ENCODE assay signal across 8 mouse cellular contexts in genomic region chr2:156652841-156653240, GRCm38 (mm10). TPM values are rescaled to one million over a fixed set of nuclear protein-coding genes. Genes with fewer than 3 reads are reported as not detected.
DNase-seq lines count a peak whose midpoint lies in the region; ATAC-seq and TF ChIP-seq lines count a peak whose summit lies in the region.

No protein-coding gene starts in this region.

- no peak for TF ChIP-seq EP300 in stomach, postnatal 0 days (optimal IDR thresholded peaks at IDR 0.05)

- no peak overlapping the region for H3K4me2 ChIP-seq in kidney, embryonic 14.5 days (replicated peaks; ENCODE audit: low read depth, low read length)
- no peak overlapping the region for H3K4me2 ChIP-seq in liver, embryonic 11.5 days
- H3K4me2 ChIP-seq in stomach, postnatal 0 days (replicated peaks; ENCODE audit: low read depth) = no peak overlapping the region

- DNase-seq in kidney, adult 18-20 months = peak; percentile 59
- DNase-seq in ZHBTc4 (ENCODE audit: low read depth, low spot score) (peak; percentile 77), MN1 (ENCODE audit: low spot score) (no peak)
- DNase-seq in gastrocnemius, postnatal 14 days = peak; percentile 54
- peak; percentile 66 for DNase-seq in liver, embryonic 11.5 days (ENCODE audit: low spot score)
- DNase-seq in stomach, postnatal 0 days (ENCODE audit: low spot score) = peak; percentile 79

- 12% methylated on average over 8 of the region's 8 CpGs for WGBS in kidney, embryonic 14.5 days
- whole genome bisulfite sequencing in liver, embryonic 11.5 days = 15% methylated on average over 8 of the region's 8 CpGs
- 8% methylated on average over 8 of the region's 8 CpGs for WGBS in stomach, postnatal 0 days

- H3K36me3 ChIP-seq in kidney, embryonic 14.5 days (ENCODE audit: control insufficient read depth, insufficient read depth, low read length) = no peaks in the 10 kb centered on the region
- no peaks in the 10 kb centered on the region for H3K36me3 ChIP-seq in liver, embryonic 11.5 days (ENCODE audit: control insufficient read depth, insufficient read depth, low read length)
- no peaks in the 10 kb centered on the region for H3K36me3 ChIP-seq in stomach, postnatal 0 days (ENCODE audit: control insufficient read depth, insufficient read depth, low read length)

- H3K4me3 ChIP-seq in kidney, embryonic 14.5 days (ENCODE audit: low read length) = no peak overlapping the region
- H3K4me3 ChIP-seq in liver, embryonic 11.5 days (ENCODE audit: low read depth, low read length) = no peak overlapping the region
- no peak overlapping the region for H3K4me3 ChIP-seq in stomach, postnatal 0 days (ENCODE audit: low read depth, low read length)

- no peak for ATAC-seq in kidney, embryonic 14.5 days (ENCODE audit: low FRiP score, low TSS enrichment)
- ATAC-seq in liver, embryonic 11.5 days (replicated peaks; ENCODE audit: low FRiP score) = no peak
- ATAC-seq in stomach, postnatal 0 days (ENCODE audit: low FRiP score, low TSS enrichment) = no peak; the same call in 1 of the 2 replicates
- no peak for ATAC-seq in megakaryocyte, adult 5-6 weeks (ENCODE audit: poor library complexity, severe bottlenecking)

- no peaks in the 10 kb centered on the region for H3K27me3 ChIP-seq in kidney, embryonic 14.5 days (ENCODE audit: control insufficient read depth, insufficient read depth, low read length)
- no peaks in the 10 kb centered on the region; the same call in 1 of the 2 replicates for H3K27me3 ChIP-seq in liver, embryonic 11.5 days (replicated peaks; ENCODE audit: control insufficient read depth, insufficient read depth, low read length)
- no peaks in the 10 kb centered on the region for H3K27me3 ChIP-seq in stomach, postnatal 0 days (ENCODE audit: control insufficient read depth, insufficient read depth, low read length)

- no peak for TF ChIP-seq CTCF in stomach, postnatal 0 days (IDR thresholded peaks at IDR 0.05; ENCODE audit: low read depth)

- H3K4me1 ChIP-seq in kidney, embryonic 14.5 days (ENCODE audit: control insufficient read depth, insufficient read depth, low read length) = no peaks in the 10 kb centered on the region
- no peaks in the 10 kb centered on the region for H3K4me1 ChIP-seq in liver, embryonic 11.5 days (replicated peaks; ENCODE audit: control insufficient read depth, insufficient read depth, low read length)
- no peaks in the 10 kb centered on the region for H3K4me1 ChIP-seq in stomach, postnatal 0 days (replicated peaks; ENCODE audit: control insufficient read depth, insufficient read depth)

- intact Hi-C loops in gastrocnemius, postnatal 14 days (cut with DNase I; ENCODE audit: low total_unique reads) = no loop called here

- no peak overlapping the region for H3K9ac ChIP-seq in kidney, embryonic 14.5 days (ENCODE audit: low read depth, low read length)
- no peak overlapping the region for H3K9ac ChIP-seq in liver, embryonic 11.5 days (ENCODE audit: low read depth, low read length)
- no peak overlapping the region for H3K9ac ChIP-seq in stomach, postnatal 0 days (ENCODE audit: low read length)

- H3K27ac ChIP-seq in kidney, embryonic 14.5 days (ENCODE audit: low read depth, low read length) = no peak overlapping the region
- H3K27ac ChIP-seq in liver, embryonic 11.5 days (ENCODE audit: low read depth, low read length) = no peak overlapping the region
- no peak overlapping the region for H3K27ac ChIP-seq in stomach, postnatal 0 days (replicated peaks)

- H3K9me3 ChIP-seq in kidney, embryonic 14.5 days (ENCODE audit: control insufficient read depth, low read length) = no peaks in the 10 kb centered on the region
- no peaks in the 10 kb centered on the region for H3K9me3 ChIP-seq in liver, embryonic 11.5 days (ENCODE audit: control insufficient read depth, low read length)
- H3K9me3 ChIP-seq in stomach, postnatal 0 days (ENCODE audit: control insufficient read depth, low read length) = no peaks in the 10 kb centered on the region

RNA-seq across cellular contexts. Expression of gene Dlgap4, which starts 39.3 kb away (rescaled TPM):
- polyA plus RNA-seq in kidney, embryonic 14.5 days (2014; fragmentation: Nextera tagmentation; extraction: Ambion mirVana) = 77.7 and 78.6 TPM in 2 replicates
- 10 to 100 TPM; 54.6 to 77.3 TPM for total RNA-seq in gastrocnemius, postnatal 14 days (2021)
- 46.9 and 50.0 TPM in 2 replicates for polyA plus RNA-seq in liver, embryonic 11.5 days (2014; fragmentation: Nextera tagmentation; extraction: Ambion mirVana)
- polyA plus RNA-seq in stomach, postnatal 0 days (2015; fragmentation: Nextera tagmentation; extraction: Ambion mirVana) = 50.7 and 59.0 TPM in 2 replicates
- 35.2 and 38.7 TPM in 2 replicates for total RNA-seq in megakaryocyte, adult 5-6 weeks (2015)
- total RNA-seq in megakaryocyte, adult 5-6 weeks (2017) = 13.8 and 24.0 TPM in 2 replicates
